Mouse (Mus musculus) heart, postnatal 0 days (tissue): Measurements from ENCODE around the gene Lpp.

Experiments used
- CTCF ChIP-seq: IDR thresholded peaks from 2 replicates; pipeline ENCODE4 v1.5.1; 2016; ENCODE audit warnings: antibody characterized with exemption, control low read depth, low read depth
- EP300 ChIP-seq: IDR thresholded peaks from 2 replicates; pipeline ENCODE4 v1.6.1; 2016; ENCODE audit warnings: antibody characterized with exemption, low read depth

DNA sequence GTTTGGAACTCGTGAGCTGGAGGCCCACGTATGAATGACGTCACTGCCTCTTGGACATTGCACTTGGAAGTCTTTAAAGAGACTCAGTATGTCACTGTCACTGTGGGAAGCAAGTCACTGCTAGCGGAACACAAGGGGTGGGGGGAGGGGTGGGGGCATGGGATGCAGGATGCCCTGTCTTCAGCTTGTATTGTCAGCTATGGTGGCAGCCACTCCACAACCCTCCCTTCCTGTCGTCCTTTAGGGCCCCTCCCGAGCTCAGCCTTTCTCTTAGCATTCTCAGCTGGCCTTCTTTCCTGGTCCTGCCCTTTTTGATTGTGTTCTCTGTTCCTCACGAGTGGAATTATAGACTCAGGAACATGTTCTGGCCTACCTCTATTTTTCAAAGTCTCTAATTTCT, 40.3 kb downstream of the Lpp start:
- no peak for TF ChIP-seq CTCF
- no peak for TF ChIP-seq EP300
